Mouse (Mus musculus): ENCODE measurements around the gene Ube2dnl1. TPM values are rescaled to one million over a fixed set of nuclear protein-coding genes. Genes with fewer than 3 reads are reported as not detected.

Ube2dnl1 gene
- polyA plus RNA-seq (2015; fragmentation: Nextera tagmentation; extraction: Ambion mirVana): not detected in 2 replicates

DNA sequence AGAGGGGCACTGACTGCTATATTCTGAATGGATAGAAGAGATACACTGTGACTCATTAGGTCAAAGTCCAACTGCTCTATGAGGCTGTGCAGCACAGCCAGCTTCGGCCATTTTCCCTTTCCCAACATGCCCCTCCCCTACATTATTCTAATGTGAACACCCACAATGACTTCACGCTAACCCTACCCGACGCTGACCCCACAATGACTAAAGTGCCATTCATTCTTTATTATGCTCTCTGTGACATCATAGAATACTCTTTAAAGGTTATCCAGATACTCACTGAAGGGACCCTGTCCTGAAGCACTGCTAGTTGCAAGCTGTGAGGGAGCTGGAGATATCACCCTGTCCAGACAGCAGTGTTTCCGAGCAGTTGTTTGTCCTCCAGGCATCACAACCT, at the start of gene Ube2dnl1:
Gene Ube2dnl1 (plus strand): TSS at position 301 of the 400 bp plus-strand sequence.
- WGBS: 87% methylated on average over 5 of the region's 5 CpGs
- Histone ChIP-seq H3K9me3 (ENCODE audit: low read length) (no peaks in the 10 kb centered on the region), H3K36me3 (ENCODE audit: insufficient read depth, low read length) (no peaks in the 10 kb centered on the region), H3K27ac (ENCODE audit: low read length) (no peak within 1 kb of the TSS), H3K4me3 (ENCODE audit: low read length) (no peak within 1 kb of the TSS), H3K27me3 (ENCODE audit: insufficient read depth, low read length) (no peaks in the 10 kb centered on the region), H3K4me1 (ENCODE audit: insufficient read depth, low read length) (no peaks in the 10 kb centered on the region), H3K9ac (replicated peaks; ENCODE audit: low read length) (no peak within 1 kb of the TSS), H3K4me2 (replicated peaks; ENCODE audit: low read depth, low read length) (no peak within 1 kb of the TSS)
- no peak for ATAC-seq (ENCODE audit: low FRiP score, low TSS enrichment)

DNA sequence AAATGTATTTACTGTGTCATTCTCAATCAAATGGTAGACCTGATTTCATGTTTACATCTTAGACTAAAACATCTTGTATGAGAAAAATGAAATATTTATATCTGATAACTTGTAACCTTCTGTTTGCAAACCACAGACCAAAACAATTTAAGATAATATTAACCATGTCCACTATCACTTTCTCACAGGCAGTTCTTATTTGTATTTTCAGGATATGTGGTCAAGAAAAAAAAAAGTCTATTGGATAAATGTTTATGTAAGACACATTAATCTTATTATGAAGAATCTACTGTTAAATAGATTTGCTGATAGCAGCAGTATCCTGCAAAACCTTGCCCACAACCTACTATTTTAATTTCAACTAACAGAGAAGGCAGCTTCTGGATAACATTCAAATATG, 9.3 kb upstream of the Ube2dnl1 start:
- Histone ChIP-seq H3K4me1 (ENCODE audit: insufficient read depth, low read length) (no peaks in the 10 kb centered on the region), H3K27ac (ENCODE audit: low read length) (no peak overlapping the region), H3K4me3 (ENCODE audit: low read length) (no peak overlapping the region), H3K9me3 (ENCODE audit: low read length) (no peaks in the 10 kb centered on the region), H3K36me3 (ENCODE audit: insufficient read depth, low read length) (no peaks in the 10 kb centered on the region), H3K27me3 (ENCODE audit: insufficient read depth, low read length) (no peaks in the 10 kb centered on the region), H3K4me2 (replicated peaks; ENCODE audit: low read depth, low read length) (no peak overlapping the region), H3K9ac (replicated peaks; ENCODE audit: low read length) (no peak overlapping the region)
- ATAC-seq (ENCODE audit: low FRiP score, low TSS enrichment): no peak

DNA sequence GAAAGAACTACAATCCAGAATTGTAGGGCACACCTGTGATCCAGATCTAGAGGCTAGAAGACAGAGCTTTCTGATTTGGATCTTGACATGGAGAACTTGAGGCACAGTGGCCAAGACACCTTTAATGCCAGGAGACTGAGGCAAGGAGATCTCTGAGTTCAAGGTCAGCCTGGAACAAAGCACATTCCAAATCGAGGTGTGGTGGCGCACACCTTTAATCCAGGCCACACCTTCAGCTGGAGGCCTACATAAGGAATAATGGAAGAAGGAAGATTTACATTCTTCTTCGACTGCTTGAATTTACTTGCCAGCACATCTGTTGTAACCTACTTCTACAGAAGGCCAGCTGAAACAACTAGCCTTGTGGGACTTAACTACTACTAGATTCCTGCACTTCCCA, 7.3 kb upstream of the Ube2dnl1 start:
- H3K27ac ChIP-seq (ENCODE audit: low read length): no peak overlapping the region
- no peaks in the 10 kb centered on the region for H3K9me3 ChIP-seq (ENCODE audit: low read length)
- ATAC-seq (ENCODE audit: low FRiP score, low TSS enrichment): no peak
- H3K9ac ChIP-seq (replicated peaks; ENCODE audit: low read length): no peak overlapping the region
- H3K27me3 ChIP-seq (ENCODE audit: insufficient read depth, low read length): no peaks in the 10 kb centered on the region
- H3K4me3 ChIP-seq (ENCODE audit: low read length): no peak overlapping the region
- no peak overlapping the region for H3K4me2 ChIP-seq (replicated peaks; ENCODE audit: low read depth, low read length)
- no peaks in the 10 kb centered on the region for H3K36me3 ChIP-seq (ENCODE audit: insufficient read depth, low read length)
- WGBS: 81% methylated on average over 3 of the region's 3 CpGs
- H3K4me1 ChIP-seq (ENCODE audit: insufficient read depth, low read length): no peaks in the 10 kb centered on the region

- Histone ChIP-seq H3K27ac (ENCODE audit: low read length) (no peak overlapping the region), H3K36me3 (ENCODE audit: insufficient read depth, low read length) (no peaks in the 10 kb centered on the region), H3K4me2 (replicated peaks; ENCODE audit: low read depth, low read length) (no peak overlapping the region), H3K4me1 (ENCODE audit: insufficient read depth, low read length) (no peaks in the 10 kb centered on the region), H3K9ac (replicated peaks; ENCODE audit: low read length) (no peak overlapping the region), H3K27me3 (ENCODE audit: insufficient read depth, low read length) (no peaks in the 10 kb centered on the region), H3K9me3 (ENCODE audit: low read length) (no peaks in the 10 kb centered on the region), H3K4me3 (ENCODE audit: low read length) (no peak overlapping the region)
- ATAC-seq (ENCODE audit: low FRiP score, low TSS enrichment): no peak
Observed at GRCm38 (mm10) chrX:114903391-114903790, 1.4 kb upstream of the Ube2dnl1 start.

DNA sequence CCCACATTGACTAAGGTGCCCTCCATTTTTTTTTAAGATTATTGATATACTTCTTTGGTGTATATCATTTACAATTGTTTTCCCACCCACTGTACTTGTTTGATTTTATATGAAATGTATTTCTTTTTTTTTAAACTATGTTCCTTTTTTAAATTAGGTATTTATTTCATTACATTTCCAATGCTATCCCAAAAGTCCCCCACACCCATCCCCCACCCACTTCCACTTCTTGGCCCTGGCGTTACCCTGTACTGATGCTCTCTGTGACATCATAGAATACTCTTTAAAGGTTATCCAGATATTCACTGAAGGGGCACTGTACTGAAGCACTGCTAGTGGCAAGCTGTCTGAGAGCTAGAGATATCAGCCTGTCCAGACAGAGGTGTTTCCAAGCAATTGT, 2.5 kb downstream of the Ube2dnl1 start, which contains the start of gene Ube2dnl2:
Gene Ube2dnl2 (plus strand): TSS at position 301 of the 400 bp plus-strand sequence.
- no peak for ATAC-seq (ENCODE audit: low FRiP score, low TSS enrichment)
- Histone ChIP-seq H3K27me3 (ENCODE audit: insufficient read depth, low read length) (no peaks in the 10 kb centered on the region), H3K27ac (ENCODE audit: low read length) (no peak within 1 kb of the TSS), H3K4me2 (replicated peaks; ENCODE audit: low read depth, low read length) (no peak within 1 kb of the TSS), H3K4me1 (ENCODE audit: insufficient read depth, low read length) (no peaks in the 10 kb centered on the region), H3K4me3 (ENCODE audit: low read length) (no peak within 1 kb of the TSS), H3K9ac (replicated peaks; ENCODE audit: low read length) (no peak within 1 kb of the TSS), H3K9me3 (ENCODE audit: low read length) (no peaks in the 10 kb centered on the region), H3K36me3 (ENCODE audit: insufficient read depth, low read length) (no peaks in the 10 kb centered on the region)
- WGBS: 83% methylated on average over 1 of the region's 1 CpGs

- 24% methylated on average over 1 of the region's 1 CpGs for WGBS
- no peaks in the 10 kb centered on the region for H3K4me1 ChIP-seq (ENCODE audit: insufficient read depth, low read length)
- no peaks in the 10 kb centered on the region for H3K27me3 ChIP-seq (ENCODE audit: insufficient read depth, low read length)
- no peak overlapping the region for H3K9ac ChIP-seq (replicated peaks; ENCODE audit: low read length)
- no peaks in the 10 kb centered on the region for H3K36me3 ChIP-seq (ENCODE audit: insufficient read depth, low read length)
- H3K9me3 ChIP-seq (ENCODE audit: low read length): no peaks in the 10 kb centered on the region
- no peak for ATAC-seq (ENCODE audit: low FRiP score, low TSS enrichment)
- H3K4me3 ChIP-seq (ENCODE audit: low read length): no peak overlapping the region
- no peak overlapping the region for H3K27ac ChIP-seq (ENCODE audit: low read length)
- no peak overlapping the region for H3K4me2 ChIP-seq (replicated peaks; ENCODE audit: low read depth, low read length)
Observed at GRCm38 (mm10) chrX:114955066-114955465, 50.3 kb downstream of the Ube2dnl1 start.

Other genes with a start within 250 kb of the Ube2dnl1 start
- gene Ube2dnl2, start 2.6 kb downstream of the Ube2dnl1 start, polyA plus RNA-seq (2015; fragmentation: Nextera tagmentation; extraction: Ambion mirVana): not detected in 2 replicates

Measured in kidney, embryonic 16.5 days (tissue).